ENCODE assay signal across 8 mouse cellular contexts in the genomic region with DNA sequence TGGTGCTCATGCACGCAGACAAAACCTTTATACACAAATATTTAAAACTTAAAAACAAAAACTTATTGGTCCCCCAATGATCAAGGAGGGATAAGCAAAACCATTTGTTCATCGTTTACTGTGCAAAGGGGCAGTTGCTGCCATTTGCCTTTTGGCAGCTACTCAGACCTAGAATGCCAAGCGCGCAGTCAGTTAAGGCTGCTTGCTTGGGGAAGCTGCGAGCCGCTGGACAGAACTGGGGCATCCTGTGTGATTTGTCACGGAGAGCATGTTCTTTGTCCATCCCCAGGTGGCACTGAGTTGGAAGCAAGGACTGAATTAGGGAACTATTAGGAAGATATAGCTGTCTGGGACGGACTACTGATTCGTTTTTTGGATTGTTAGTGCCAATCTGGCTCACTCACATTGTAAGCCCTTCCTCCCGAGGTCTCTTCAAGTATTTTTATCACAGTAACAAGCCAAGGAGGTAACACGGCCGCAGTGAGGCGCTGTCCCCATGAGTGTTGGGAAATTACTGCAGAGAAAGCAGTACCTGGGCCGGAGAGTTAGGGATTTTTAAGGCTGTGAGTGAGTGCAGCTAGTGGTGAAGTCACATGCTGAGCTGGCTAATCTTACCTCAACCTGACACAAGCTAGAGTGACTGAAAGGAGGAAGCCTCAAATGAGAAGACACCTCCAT. TPM values are rescaled to one million over a fixed set of nuclear protein-coding genes. Genes with fewer than 3 reads are reported as not detected.
DNase-seq lines count a peak whose midpoint lies in the region; ATAC-seq lines count a peak whose summit lies in the region.

No protein-coding gene starts in this region.

- H3K36me3 ChIP-seq in heart, embryonic 14.5 days (ENCODE audit: control insufficient read depth, insufficient read depth, low read length), result peaks cover 18% of the 10 kb centered on the region
- H3K36me3 ChIP-seq in embryonic facial prominence, embryonic 13.5 days, result 0 out of 2 replicates have a peak, but pooled peaks cover 4% of the 10 kb centered on the region
- H3K36me3 ChIP-seq in kidney, embryonic 15.5 days, result peaks cover 18% of the 10 kb centered on the region
- H3K36me3 ChIP-seq in midbrain, embryonic 10.5 days, result no peaks in the 10 kb centered on the region

- no peak for ATAC-seq in heart, embryonic 14.5 days (ENCODE audit: insufficient number of reproducible peaks, insufficient read depth, low FRiP score, low read depth)
- no peak for ATAC-seq in embryonic facial prominence, embryonic 13.5 days (ENCODE audit: insufficient number of reproducible peaks, insufficient read depth, low FRiP score, low TSS enrichment, low read depth)
- no peak for ATAC-seq in kidney, embryonic 15.5 days (replicated peaks; ENCODE audit: low FRiP score)
- ATAC-seq in granulocyte monocyte progenitor cell, adult 5-6 weeks (replicated peaks; ENCODE audit: poor library complexity, severe bottlenecking), result no peak

- DNase-seq in heart, adult 9 months (ENCODE audit: low spot score in 2 of 2), result no peak
- DNase-seq in MEL-GATA-1-ER (ENCODE audit: extremely low read depth, low read depth), result peak; percentile 82
- peak; percentile 25 for DNase-seq in midbrain, embryonic 10.5 days (ENCODE audit: low spot score)
- DNase-seq in layer of hippocampus, adult 18-20 months (ENCODE audit: low spot score in 2 of 2), result no peak

- peaks cover 6 to 18% of the 10 kb centered on the region in 2 experiments for H3K4me1 ChIP-seq in heart, embryonic 14.5 days (ENCODE audit: control insufficient read depth in 2 of 2, insufficient read depth in 2 of 2, low read length in 2 of 2)
- peaks cover 8% of the 10 kb centered on the region for H3K4me1 ChIP-seq in embryonic facial prominence, embryonic 13.5 days
- peaks cover 15% of the 10 kb centered on the region for H3K4me1 ChIP-seq in kidney, embryonic 15.5 days
- H3K4me1 ChIP-seq in midbrain, embryonic 10.5 days, result peaks cover 13% of the 10 kb centered on the region

- H3K27me3 ChIP-seq in heart, embryonic 14.5 days (ENCODE audit: control insufficient read depth, insufficient read depth, low read length), result no peaks in the 10 kb centered on the region
- H3K27me3 ChIP-seq in embryonic facial prominence, embryonic 13.5 days, result no peaks in the 10 kb centered on the region
- no peaks in the 10 kb centered on the region for H3K27me3 ChIP-seq in kidney, embryonic 15.5 days
- H3K27me3 ChIP-seq in midbrain, embryonic 10.5 days (ENCODE audit: low read depth, poor library complexity, severe bottlenecking), result no peaks in the 10 kb centered on the region

- H3K9me3 ChIP-seq in heart, embryonic 14.5 days (ENCODE audit: control insufficient read depth, low read length), result no peaks in the 10 kb centered on the region
- no peaks in the 10 kb centered on the region for H3K9me3 ChIP-seq in embryonic facial prominence, embryonic 13.5 days
- no peaks in the 10 kb centered on the region for H3K9me3 ChIP-seq in kidney, embryonic 15.5 days (replicated peaks)
- H3K9me3 ChIP-seq in midbrain, embryonic 10.5 days (replicated peaks), result no peaks in the 10 kb centered on the region

- peak overlapping the region; percentile 81 for H3K4me2 ChIP-seq in heart, embryonic 14.5 days (ENCODE audit: low read length)
- peak overlapping the region; percentile 67 for H3K4me2 ChIP-seq in embryonic facial prominence, embryonic 13.5 days
- H3K4me2 ChIP-seq in kidney, embryonic 15.5 days, result peak overlapping the region; percentile 79

- 21% methylated on average over 14 of the region's 14 CpGs for WGBS in heart, embryonic 14.5 days
- 38% methylated on average over 14 of the region's 14 CpGs for WGBS in embryonic facial prominence, embryonic 13.5 days
- WGBS in kidney, embryonic 15.5 days, result 33% methylated on average over 14 of the region's 14 CpGs
- 34% methylated on average over 14 of the region's 14 CpGs for WGBS in midbrain, embryonic 10.5 days

- H3K9ac ChIP-seq in heart, embryonic 14.5 days (ENCODE audit: low read length), result peak overlapping the region; percentile 93
- peak overlapping the region; percentile 89 for H3K9ac ChIP-seq in embryonic facial prominence, embryonic 13.5 days
- H3K9ac ChIP-seq in kidney, embryonic 15.5 days, result peak overlapping the region; percentile 62

- H3K4me3 ChIP-seq in heart, embryonic 14.5 days (ENCODE audit: control insufficient read depth in 1 of 2, insufficient read depth in 1 of 2, low read depth in 1 of 2, low read length in 2 of 2), result peak overlapping the region; percentile 65 to 81
- peak overlapping the region; percentile 70 for H3K4me3 ChIP-seq in embryonic facial prominence, embryonic 13.5 days
- peak overlapping the region; percentile 66 for H3K4me3 ChIP-seq in kidney, embryonic 15.5 days (replicated peaks)
- H3K4me3 ChIP-seq in midbrain, embryonic 10.5 days, result peak overlapping the region; percentile 78

- H3K27ac ChIP-seq in heart, embryonic 14.5 days (replicated peaks in 1 of 2; ENCODE audit: control insufficient read depth in 1 of 2, insufficient read depth in 1 of 2, low read depth in 2 of 2, low read length in 2 of 2), result no peak overlapping the region; a peak in 1 of 4 replicates
- H3K27ac ChIP-seq in embryonic facial prominence, embryonic 13.5 days, result peak overlapping the region; percentile 81; the same call in 1 of the 2 replicates
- no peak overlapping the region for H3K27ac ChIP-seq in kidney, embryonic 15.5 days
- H3K27ac ChIP-seq in midbrain, embryonic 10.5 days (replicated peaks), result peak overlapping the region; percentile 91; the same call in 1 of the 2 replicates

RNA-seq across cellular contexts. Expression of gene Tbc1d7, which starts 0.9 kb away (rescaled TPM):
- polyA plus RNA-seq in heart, embryonic 14.5 days (2014; fragmentation: Nextera tagmentation; extraction: Ambion mirVana), result 70.5 and 78.1 TPM in 2 replicates
- polyA plus RNA-seq in embryonic facial prominence, embryonic 13.5 days (2015; fragmentation: Nextera tagmentation; extraction: Ambion mirVana), result 54.3 and 54.8 TPM in 2 replicates
- 51.6 and 54.7 TPM in 2 replicates for polyA plus RNA-seq in kidney, embryonic 15.5 days (2015; fragmentation: Nextera tagmentation; extraction: Ambion mirVana)
- 66.6 and 68.3 TPM in 2 replicates for polyA plus RNA-seq in midbrain, embryonic 10.5 days (2016; fragmentation: Nextera tagmentation; extraction: Ambion mirVana)
- 16.7 and 34.8 TPM in 2 replicates for total RNA-seq in granulocyte monocyte progenitor cell, adult 5-6 weeks (2014; fragmentation: Nextera tagmentation)
- total RNA-seq in granulocyte monocyte progenitor cell, adult 5-6 weeks (2017), result 8.2 and 12.7 TPM in 2 replicates
- total RNA-seq in layer of hippocampus, adult 18-20 months (2021), result 10 to 100 TPM; 24.4 to 29.3 TPM

Comparison
In these comparisons a context has a peak if more than half of its experiments do, and no peak if none do; other contexts are left out.
1. H3K27ac ChIP-seq: peak in embryonic facial prominence, embryonic 13.5 days (single experiment) and midbrain, embryonic 10.5 days (single experiment); none in heart, embryonic 14.5 days (0 of 2) and kidney, embryonic 15.5 days (single experiment).
2. DNase-seq: peak in MEL-GATA-1-ER (single experiment) and midbrain, embryonic 10.5 days (single experiment); none in heart, adult 9 months (0 of 2) and layer of hippocampus, adult 18-20 months (0 of 2).
3. Peak in every context shown above with its lines, with median percentiles within 50 percentile points of each other: H3K4me2 ChIP-seq, H3K4me3 ChIP-seq and H3K9ac ChIP-seq.